Mouse (Mus musculus) stomach, embryonic 15.5 days (tissue): ENCODE data around the gene Teddm2. TPM values are rescaled to one million over a fixed set of nuclear protein-coding genes. Genes with fewer than 3 reads are reported as not detected.

ENCODE experiments used
- ATAC-seq: fragments of 200-750 bp; cut with Nextera tagmentation; 2 replicates; pipeline ENCODE4 v1.8.0; 2017; ENCODE audit warnings: low read depth, moderate number of reproducible peaks, moderate TSS enrichment; ENCODE audit not compliant: insufficient read depth, low FRiP score
- H3K27ac ChIP-seq: fragments of 300-500 bp; sonication (generic); 2 replicates; pipeline ENCODE4 v1.5.1; 2015; ENCODE audit warnings: mild to moderate bottlenecking, inconsistent platforms
- H3K27me3 ChIP-seq: fragments of 300-500 bp; sonication (generic); replicated peaks from 2 replicates; pipeline ENCODE4 v1.6.1; 2015; ENCODE audit warnings: inconsistent platforms
- H3K36me3 ChIP-seq: fragments of 300-500 bp; sonication (generic); 2 replicates; pipeline ENCODE4 v1.6.1; 2015; ENCODE audit warnings: inconsistent platforms
- H3K4me1 ChIP-seq: fragments of 300-500 bp; sonication (generic); 2 replicates; pipeline ENCODE4 v1.6.1; 2015; ENCODE audit warnings: inconsistent platforms
- H3K4me2 ChIP-seq: fragments of 300-500 bp; sonication (generic); 2 replicates; pipeline ENCODE4 v1.6.1; 2015; ENCODE audit warnings: mild to moderate bottlenecking, inconsistent platforms
- H3K4me3 ChIP-seq: fragments of 300-500 bp; sonication (generic); replicated peaks from 2 replicates; pipeline ENCODE4 v1.5.1; 2015; ENCODE audit warnings: inconsistent platforms
- H3K9ac ChIP-seq: fragments of 300-500 bp; sonication (generic); 2 replicates; pipeline ENCODE4 v1.6.1; 2015; ENCODE audit warnings: inconsistent platforms
- H3K9me3 ChIP-seq: fragments of 300-500 bp; sonication (generic); 2 replicates; pipeline ENCODE4 v1.6.1; 2016; ENCODE audit warnings: inconsistent platforms
- WGBS: fragments of 180-500 bp; shearing (Covaris S2); methylation state at CpG from one replicate; pipeline ENCODE4 v1.1.7; 2015; 5-methylcytosine and 5-hydroxymethylcytosine counted together
- polyA plus RNA-seq: library from polyadenylated mRNA; unstranded; fragments of >200 nt; fragmentation: Nextera tagmentation; extraction: Ambion mirVana; gene quantifications from 2 replicates; pipeline ENCODE4 v1.2.1, GENCODE M21; 2015

The Teddm2 gene
- polyA plus RNA-seq, 1 experiment from 2014 or later: 0.64 TPM

GRCm38 (mm10) chr1:153918521-153919206 is 18.6 kb upstream of the Teddm2 start:
- Histone ChIP-seq H3K27me3 (no peaks in the 10 kb centered on the region), H3K4me3 (no peak overlapping the region), H3K4me1 (no peaks in the 10 kb centered on the region), H3K9me3 (no peaks in the 10 kb centered on the region), H3K27ac (no peak overlapping the region), H3K36me3 (no peaks in the 10 kb centered on the region), H3K9ac (no peak overlapping the region), H3K4me2 (no peak overlapping the region)
- 78% methylated on average over 3 of the region's 3 CpGs for WGBS
- no peak for ATAC-seq

DNA sequence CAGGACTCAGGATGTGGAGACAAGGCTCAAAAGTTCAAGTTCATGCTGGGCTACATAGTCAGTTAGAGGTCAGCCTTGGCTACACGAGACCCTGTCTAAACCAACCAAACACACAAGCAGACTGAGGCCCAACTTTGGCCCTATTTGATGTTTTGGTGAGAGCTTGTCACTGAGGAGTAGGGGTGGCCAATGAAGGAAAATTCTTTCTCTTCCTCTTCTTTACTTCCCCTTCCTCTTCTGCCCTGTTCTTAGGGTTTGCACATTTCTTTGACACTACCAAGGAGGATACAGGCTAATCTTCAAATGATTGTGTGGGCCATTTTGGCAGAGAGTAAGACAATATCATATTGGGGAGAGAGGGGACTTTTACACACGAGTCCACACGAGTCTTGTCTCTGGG is 13.8 kb upstream of the Teddm2 start:
- WGBS: 69% methylated on average over 3 of the region's 3 CpGs
- no peaks in the 10 kb centered on the region for H3K9me3 ChIP-seq
- no peaks in the 10 kb centered on the region for H3K4me1 ChIP-seq
- no peak overlapping the region for H3K4me3 ChIP-seq
- H3K36me3 ChIP-seq: no peaks in the 10 kb centered on the region
- no peak overlapping the region for H3K4me2 ChIP-seq
- H3K27me3 ChIP-seq: no peaks in the 10 kb centered on the region
- no peak overlapping the region for H3K9ac ChIP-seq
- no peak overlapping the region for H3K27ac ChIP-seq
- no peak for ATAC-seq

GRCm38 (mm10) chr1:153911276-153911795 is 11.3 kb upstream of the Teddm2 start:
- Histone ChIP-seq H3K4me3 (no peak overlapping the region), H3K27ac (no peak overlapping the region)
- WGBS: 66% methylated on average over 6 of the region's 6 CpGs

DNA sequence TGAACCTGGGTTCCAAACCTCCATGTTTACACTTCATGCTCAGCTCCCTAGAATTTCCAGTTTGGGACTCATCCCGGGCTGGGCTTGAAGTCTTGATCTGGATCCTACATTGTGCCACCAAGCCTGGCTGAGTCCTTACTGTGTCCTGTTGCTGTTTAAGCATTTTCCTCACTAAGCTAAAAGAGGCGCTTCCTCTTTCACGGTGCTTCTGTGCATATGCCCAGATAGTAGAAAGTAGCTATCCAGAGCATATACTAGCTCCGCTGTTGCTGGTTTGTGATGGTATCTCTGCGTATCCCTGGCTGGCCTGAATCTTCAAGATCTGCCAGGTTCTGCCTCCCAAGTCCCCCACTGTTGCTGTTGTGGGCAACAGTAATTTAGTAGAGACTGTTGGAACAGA is 10.4 kb upstream of the Teddm2 start:
- H3K9ac ChIP-seq: no peak overlapping the region
- peaks cover 23% of the 10 kb centered on the region for H3K36me3 ChIP-seq
- H3K27me3 ChIP-seq: no peaks in the 10 kb centered on the region
- H3K4me2 ChIP-seq: no peak overlapping the region
- H3K4me1 ChIP-seq: no peaks in the 10 kb centered on the region
- H3K4me3 ChIP-seq: no peak overlapping the region
- no peak for ATAC-seq
- WGBS: 79% methylated on average over 5 of the region's 5 CpGs
- H3K9me3 ChIP-seq: no peaks in the 10 kb centered on the region
- H3K27ac ChIP-seq: no peak overlapping the region

More at GRCm38 (mm10) chr1:153911276-153911795, 11.3 kb upstream of the Teddm2 start:
- H3K9me3 ChIP-seq: no peaks in the 10 kb centered on the region
- no peak overlapping the region for H3K4me2 ChIP-seq
- H3K4me1 ChIP-seq: no peaks in the 10 kb centered on the region
- peaks cover 16% of the 10 kb centered on the region for H3K36me3 ChIP-seq
- H3K9ac ChIP-seq: no peak overlapping the region
- H3K27me3 ChIP-seq: no peaks in the 10 kb centered on the region
- no peak for ATAC-seq

- WGBS: 85% methylated on average over 9 of the region's 9 CpGs
- Histone ChIP-seq H3K9me3 (no peaks in the 10 kb centered on the region), H3K4me2 (no peak overlapping the region), H3K27ac (no peak overlapping the region), H3K4me1 (no peaks in the 10 kb centered on the region), H3K4me3 (no peak overlapping the region), H3K36me3 (peaks cover 27% of the 10 kb centered on the region), H3K27me3 (no peaks in the 10 kb centered on the region), H3K9ac (no peak overlapping the region)
- no peak for ATAC-seq
These were observed 9.9 kb upstream of the Teddm2 start for GRCm38 (mm10) chr1:153909963-153910291.

DNA sequence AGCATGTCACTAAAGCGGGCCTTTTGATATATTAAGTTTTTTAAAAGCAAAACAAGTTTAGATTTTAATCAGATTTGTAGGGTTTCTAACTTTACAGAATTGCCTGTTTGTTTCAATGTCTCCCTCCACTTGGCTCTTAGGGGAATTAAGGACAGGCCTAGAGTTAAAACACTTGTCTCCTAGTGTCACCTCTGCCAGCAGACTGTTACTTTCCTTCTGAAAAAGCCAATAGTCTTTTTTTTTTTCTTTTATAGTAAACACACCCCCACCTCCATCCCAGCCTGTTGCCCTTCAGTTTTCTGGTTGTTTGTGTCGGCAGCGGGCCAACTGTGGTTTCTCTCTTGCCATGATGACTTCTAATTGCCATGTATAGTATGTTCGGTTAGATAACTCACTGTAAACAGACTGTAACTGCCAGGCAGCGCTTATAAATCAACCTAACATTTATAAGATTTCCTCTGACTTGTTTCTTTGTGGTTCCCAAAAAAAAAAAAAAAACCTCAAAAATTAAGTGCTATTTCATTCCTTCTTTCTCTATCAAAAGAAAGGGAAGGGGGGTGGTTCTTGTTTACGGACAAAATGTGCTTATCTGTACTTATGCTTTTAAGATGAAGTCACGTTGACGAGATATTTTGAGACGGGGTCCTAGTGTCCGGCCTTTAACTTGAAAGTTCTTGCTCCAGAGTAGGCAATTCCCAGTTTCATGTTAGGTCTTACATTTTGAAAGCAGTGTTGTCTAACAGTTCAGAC is 9.4 kb upstream of the Teddm2 start:
- Histone ChIP-seq H3K4me3 (no peak overlapping the region), H3K9me3 (no peaks in the 10 kb centered on the region), H3K9ac (no peak overlapping the region), H3K4me2 (no peak overlapping the region), H3K4me1 (no peaks in the 10 kb centered on the region), H3K27me3 (no peaks in the 10 kb centered on the region), H3K36me3 (peaks cover 29% of the 10 kb centered on the region), H3K27ac (no peak overlapping the region)
- no peak for ATAC-seq
- WGBS: 65% methylated on average over 10 of the region's 10 CpGs

DNA sequence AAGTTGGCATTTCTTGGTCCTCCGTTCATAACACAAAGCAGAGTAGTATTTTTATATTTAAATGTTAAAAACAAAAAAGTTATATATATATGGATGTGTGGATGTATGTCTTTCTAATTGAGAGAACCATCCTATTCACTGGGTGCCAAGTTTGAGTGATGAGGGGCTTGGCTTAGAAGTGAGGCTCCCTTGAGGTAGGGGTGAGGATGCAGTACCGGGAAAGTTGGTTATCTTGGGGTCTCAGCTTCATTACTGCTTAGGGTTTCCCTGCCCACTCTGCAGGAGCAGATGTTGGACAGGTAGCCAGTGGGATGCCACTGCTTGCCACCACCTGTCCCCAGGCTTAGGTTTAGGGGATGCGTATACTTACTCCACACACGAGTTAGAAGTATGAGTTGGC is 8.7 kb upstream of the Teddm2 start:
- Histone ChIP-seq H3K27ac (no peak overlapping the region), H3K9ac (no peak overlapping the region), H3K9me3 (no peaks in the 10 kb centered on the region), H3K36me3 (peaks cover 33% of the 10 kb centered on the region), H3K4me2 (no peak overlapping the region), H3K27me3 (no peaks in the 10 kb centered on the region), H3K4me1 (no peaks in the 10 kb centered on the region), H3K4me3 (no peak overlapping the region)
- ATAC-seq: no peak
- WGBS: 79% methylated on average over 4 of the region's 4 CpGs

DNA sequence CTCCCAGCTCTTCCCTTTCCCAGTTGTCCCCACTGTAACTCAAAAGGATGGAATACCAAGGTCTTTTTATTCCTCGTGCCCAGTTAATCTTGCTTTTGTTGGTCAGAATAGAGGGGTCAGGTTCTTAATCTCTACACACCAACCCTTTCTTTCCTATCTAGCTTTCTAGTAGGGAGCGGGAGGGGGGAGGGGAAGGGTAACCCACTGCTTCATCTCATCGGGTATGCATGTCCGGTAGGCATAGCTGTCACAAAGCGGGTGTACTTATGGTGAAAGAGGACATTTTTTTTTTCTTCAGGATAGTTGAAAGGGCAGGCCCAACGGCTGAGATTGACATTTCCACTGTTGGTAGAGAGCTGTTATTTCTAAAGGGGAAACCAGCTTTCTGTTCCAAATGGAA is 8.2 kb upstream of the Teddm2 start:
- Histone ChIP-seq H3K4me2 (no peak overlapping the region), H3K9me3 (no peaks in the 10 kb centered on the region), H3K4me3 (no peak overlapping the region), H3K36me3 (peaks cover 37% of the 10 kb centered on the region), H3K27ac (no peak overlapping the region), H3K27me3 (no peaks in the 10 kb centered on the region), H3K4me1 (no peaks in the 10 kb centered on the region), H3K9ac (no peak overlapping the region)
- no peak for ATAC-seq
- WGBS: 81% methylated on average over 6 of the region's 6 CpGs

- H3K4me2 ChIP-seq: no peak overlapping the region
- H3K9ac ChIP-seq: no peak overlapping the region
- H3K4me1 ChIP-seq: peaks cover 9% of the 10 kb centered on the region
- no peaks in the 10 kb centered on the region for H3K27me3 ChIP-seq
- no peak for ATAC-seq
- H3K9me3 ChIP-seq: no peaks in the 10 kb centered on the region
- H3K27ac ChIP-seq: no peak overlapping the region
- 90% methylated on average over 3 of the region's 3 CpGs for WGBS
- peaks cover 37% of the 10 kb centered on the region for H3K36me3 ChIP-seq
- H3K4me3 ChIP-seq: no peak overlapping the region
These were observed 5.9 kb upstream of the Teddm2 start for GRCm38 (mm10) chr1:153905884-153906283.

DNA sequence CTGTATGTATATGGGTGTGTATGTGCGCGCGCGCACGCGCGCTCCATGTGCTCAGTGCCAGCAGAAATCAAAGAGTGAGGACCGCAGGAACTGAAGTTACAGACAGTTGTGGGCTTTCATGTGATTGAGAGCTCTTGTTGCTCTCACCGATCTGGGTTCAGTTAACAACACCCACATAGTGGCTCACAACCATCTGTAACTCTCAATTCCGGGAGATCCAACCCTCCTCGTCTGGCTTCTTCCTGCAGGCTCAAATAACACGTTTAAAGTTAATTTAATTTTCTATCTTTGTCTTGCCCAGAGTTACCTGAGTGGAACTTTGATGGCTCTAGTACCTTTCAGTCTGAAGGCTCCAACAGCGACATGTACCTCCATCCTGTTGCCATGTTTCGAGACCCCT is 4.2 kb upstream of the Teddm2 start:
- Histone ChIP-seq H3K9ac (no peak overlapping the region), H3K9me3 (no peaks in the 10 kb centered on the region), H3K27me3 (no peaks in the 10 kb centered on the region), H3K4me2 (no peak overlapping the region), H3K36me3 (peaks cover 37% of the 10 kb centered on the region), H3K4me3 (no peak overlapping the region), H3K4me1 (peaks cover 10% of the 10 kb centered on the region), H3K27ac (no peak overlapping the region)
- WGBS: 94% methylated on average over 14 of the region's 14 CpGs
- ATAC-seq: no peak

GRCm38 (mm10) chr1:153903006-153903405 is 3.0 kb upstream of the Teddm2 start:
- ATAC-seq: no peak
- no peaks in the 10 kb centered on the region for H3K9me3 ChIP-seq
- H3K27ac ChIP-seq: no peak overlapping the region
- peaks cover 32% of the 10 kb centered on the region for H3K36me3 ChIP-seq
- 75% methylated on average over 13 of the region's 13 CpGs for WGBS
- H3K9ac ChIP-seq: no peak overlapping the region
- H3K27me3 ChIP-seq: no peaks in the 10 kb centered on the region
- H3K4me1 ChIP-seq: peaks cover 14% of the 10 kb centered on the region
- H3K4me2 ChIP-seq: peak overlapping the region; percentile 78; the same call in 1 of the 2 replicates
- no peak overlapping the region for H3K4me3 ChIP-seq

GRCm38 (mm10) chr1:153900860-153901730 is 1.1 kb upstream of the Teddm2 start:
- Histone ChIP-seq H3K9ac (peak overlapping the region; percentile 89), H3K36me3 (peaks cover 18% of the 10 kb centered on the region), H3K9me3 (no peaks in the 10 kb centered on the region), H3K4me1 (peaks cover 14% of the 10 kb centered on the region), H3K4me2 (peak overlapping the region; percentile 78), H3K27me3 (no peaks in the 10 kb centered on the region), H3K27ac (peak overlapping the region; percentile 98), H3K4me3 (peak overlapping the region; percentile 89)
- ATAC-seq: no peak
- 1% methylated on average over 25 of the region's 25 CpGs for WGBS
